Mouse (Mus musculus) stomach, embryonic 16.5 days (tissue): ENCODE data around the gene E030030I06Rik. TPM values are rescaled to one million over a fixed set of nuclear protein-coding genes. Genes with fewer than 3 reads are reported as not detected.
"Not testable (repeated sequence)": the region's sequence is repeated elsewhere in the genome, so short reads cannot be mapped to it uniquely, and the experiment has no call there.

ENCODE experiments used
- ATAC-seq: fragments of 200-750 bp; cut with Nextera tagmentation; 2 replicates; pipeline ENCODE4 v1.8.0; 2017; ENCODE audit warnings: moderate number of reproducible peaks, moderate TSS enrichment; ENCODE audit not compliant: insufficient read depth, low FRiP score
- H3K27ac ChIP-seq: fragments of 300-500 bp; sonication (generic); 2 replicates; pipeline ENCODE4 v1.5.1; 2014; ENCODE audit warnings: low read length
- H3K27me3 ChIP-seq: fragments of 300-500 bp; sonication (generic); 2 replicates; pipeline ENCODE4 v1.6.1; 2014; ENCODE audit warnings: low read length, control low read depth, mixed read lengths; ENCODE audit not compliant: control insufficient read depth, insufficient read depth
- H3K36me3 ChIP-seq: fragments of 300-500 bp; sonication (generic); 2 replicates; pipeline ENCODE4 v1.6.1; 2014; ENCODE audit warnings: low read length; ENCODE audit not compliant: control insufficient read depth, insufficient read depth
- H3K4me1 ChIP-seq: fragments of 300-500 bp; sonication (generic); 2 replicates; pipeline ENCODE4 v1.6.1; 2014; ENCODE audit warnings: low read length, control low read depth, mixed read lengths; ENCODE audit not compliant: control insufficient read depth, insufficient read depth
- H3K4me2 ChIP-seq: fragments of 300-500 bp; sonication (generic); 2 replicates; pipeline ENCODE4 v1.6.1; 2014; ENCODE audit warnings: low read depth, low read length, mixed read lengths
- H3K4me3 ChIP-seq: fragments of 300-500 bp; sonication (generic); replicated peaks from 2 replicates; pipeline ENCODE4 v1.5.1; 2014; ENCODE audit warnings: mild to moderate bottlenecking, low read length
- H3K9ac ChIP-seq: fragments of 300-500 bp; sonication (generic); 2 replicates; pipeline ENCODE4 v1.6.1; 2014; ENCODE audit warnings: low read length
- H3K9me3 ChIP-seq: fragments of 300-500 bp; sonication (generic); replicated peaks from 2 replicates; pipeline ENCODE4 v1.6.1; 2016; ENCODE audit warnings: low read length, control low read depth; ENCODE audit not compliant: control insufficient read depth
- WGBS: fragments of 180-500 bp; shearing (Covaris S2); extraction: QIAGEN DNeasy Blood & Tissue Kit; methylation state at CpG from one replicate; pipeline ENCODE4 v1.1.7; 2014; 5-methylcytosine and 5-hydroxymethylcytosine counted together
- polyA plus RNA-seq: library from polyadenylated mRNA; unstranded; fragments of >200 nt; fragmentation: Nextera tagmentation; extraction: Ambion mirVana; gene quantifications from 2 replicates; pipeline ENCODE4 v1.2.1, GENCODE M21; 2015

E030030I06Rik gene
- 18.7 and 18.9 TPM in 2 replicates for polyA plus RNA-seq

DNA sequence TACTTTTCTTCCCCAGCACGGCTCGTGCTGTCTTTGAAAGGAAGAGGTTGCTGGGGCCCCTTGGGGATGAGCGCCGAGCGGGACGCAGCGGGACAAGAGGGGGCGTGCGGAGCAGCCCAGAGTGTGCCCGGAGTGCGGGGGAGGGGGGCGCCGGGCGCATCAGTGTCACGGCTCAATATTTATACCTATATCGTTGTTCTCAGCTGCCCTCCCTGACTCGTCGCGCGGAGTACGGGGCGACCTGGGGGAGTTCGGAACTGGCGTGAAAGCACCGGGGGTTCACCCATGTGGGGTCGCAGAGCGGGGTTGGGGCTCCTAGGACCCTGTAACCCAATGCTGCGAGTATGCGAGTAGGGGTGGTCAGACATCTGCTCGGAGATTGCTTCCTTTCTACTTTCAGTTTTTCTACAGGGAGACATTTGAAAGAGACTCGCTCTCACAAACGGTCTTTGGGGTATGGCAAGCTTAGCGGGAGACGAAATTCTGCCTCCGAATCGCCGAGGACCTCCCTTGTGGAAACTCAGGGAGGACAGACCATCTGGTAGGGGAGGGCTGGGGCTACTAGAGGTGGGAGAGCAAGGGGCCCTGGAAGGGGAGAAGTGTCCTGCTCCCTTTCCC, at the start of gene E030030I06Rik:
Gene E030030I06Rik (minus strand): TSS at position 198 of the 618 bp plus-strand sequence.
- Histone ChIP-seq H3K4me3 (peak within 1 kb of the TSS; percentile 73), H3K9me3 (no peaks in the 10 kb centered on the region), H3K4me1 (peaks cover 16% of the 10 kb centered on the region), H3K27me3 (peaks cover 7% of the 10 kb centered on the region; the same call in 1 of the 2 replicates), H3K9ac (peak within 1 kb of the TSS; percentile 87), H3K4me2 (peak within 1 kb of the TSS; percentile 93), H3K27ac (peak within 1 kb of the TSS; percentile 75; the same call in 1 of the 2 replicates), H3K36me3 (no peaks in the 10 kb centered on the region)
- WGBS: under 1% methylated on average over 37 of the region's 37 CpGs
- peak; percentile 37 for ATAC-seq

DNA sequence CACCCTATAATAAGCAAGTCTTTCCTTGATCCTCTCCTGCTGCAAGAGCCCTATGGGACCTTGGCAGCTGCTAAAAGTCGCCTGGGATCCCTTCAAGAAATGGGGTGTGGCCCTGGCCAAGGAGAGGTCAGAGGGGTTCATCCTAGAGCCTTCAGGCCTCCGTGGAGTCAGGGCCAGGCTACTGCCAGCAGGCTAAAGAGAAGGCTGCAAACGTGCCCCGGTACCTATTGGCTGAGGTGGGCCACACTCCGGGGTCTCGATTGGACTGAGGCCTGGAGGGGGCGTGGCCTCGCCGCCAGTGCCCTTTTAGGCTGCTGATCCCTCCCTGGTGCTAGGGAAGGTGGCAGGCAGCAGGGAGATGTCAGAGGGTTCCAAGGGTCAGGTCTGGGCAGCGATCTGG, 42.0 kb upstream of the E030030I06Rik start:
- not testable (repeated sequence) for H3K27me3 ChIP-seq, H3K36me3 ChIP-seq, H3K9ac ChIP-seq, H3K9me3 ChIP-seq, H3K27ac ChIP-seq, H3K4me3 ChIP-seq, H3K4me1 ChIP-seq, H3K4me2 ChIP-seq
- peak; percentile 25; the same call in 1 of the 2 replicates for ATAC-seq
- WGBS: 6% methylated on average over 6 of the region's 10 CpGs

DNA sequence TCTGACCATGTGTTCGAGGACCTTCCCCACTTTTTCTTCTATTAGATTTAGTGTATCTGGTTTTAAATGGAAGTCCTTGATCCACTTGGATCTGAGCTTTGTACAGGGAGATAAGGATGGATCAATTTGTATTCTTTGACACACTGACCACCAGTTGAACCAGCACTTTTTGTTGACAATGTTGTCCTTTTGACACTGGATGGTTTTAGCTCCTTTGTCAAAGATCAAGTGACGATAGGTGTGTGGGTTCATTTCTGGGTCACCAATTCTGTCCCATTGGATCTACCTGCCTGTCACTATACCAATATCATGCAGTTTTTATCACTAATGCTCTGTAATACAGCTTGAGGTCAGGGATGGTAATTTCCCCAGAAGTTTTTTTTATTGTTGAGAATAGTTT, 27.4 kb upstream of the E030030I06Rik start:
- not testable (repeated sequence) for H3K4me2 ChIP-seq, H3K4me3 ChIP-seq, H3K27me3 ChIP-seq, H3K9ac ChIP-seq, ATAC-seq, H3K36me3 ChIP-seq, H3K27ac ChIP-seq, H3K4me1 ChIP-seq, H3K9me3 ChIP-seq
- 69% methylated on average over 2 of the region's 2 CpGs for WGBS

DNA sequence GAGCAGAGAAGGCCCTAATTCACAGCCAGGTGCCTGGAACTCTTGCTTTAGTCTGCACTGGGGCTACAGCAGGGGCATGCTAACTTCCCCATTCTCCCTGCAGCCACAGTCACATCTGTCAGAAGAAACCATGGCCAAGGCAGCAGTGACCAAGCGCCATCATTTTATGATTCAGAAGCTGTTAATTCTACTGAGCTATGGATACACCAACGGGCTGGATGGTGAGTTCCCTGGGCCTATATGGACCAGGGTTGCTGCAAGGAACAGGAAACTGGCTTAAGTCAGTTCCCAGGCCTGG, 25.1 kb upstream of the E030030I06Rik start:
- H3K27me3 ChIP-seq, H3K27ac ChIP-seq, H3K4me2 ChIP-seq, ATAC-seq, H3K9me3 ChIP-seq, H3K9ac ChIP-seq, H3K4me1 ChIP-seq, H3K4me3 ChIP-seq, H3K36me3 ChIP-seq: not testable (repeated sequence)
- WGBS: 81% methylated on average over 2 of the region's 2 CpGs

DNA sequence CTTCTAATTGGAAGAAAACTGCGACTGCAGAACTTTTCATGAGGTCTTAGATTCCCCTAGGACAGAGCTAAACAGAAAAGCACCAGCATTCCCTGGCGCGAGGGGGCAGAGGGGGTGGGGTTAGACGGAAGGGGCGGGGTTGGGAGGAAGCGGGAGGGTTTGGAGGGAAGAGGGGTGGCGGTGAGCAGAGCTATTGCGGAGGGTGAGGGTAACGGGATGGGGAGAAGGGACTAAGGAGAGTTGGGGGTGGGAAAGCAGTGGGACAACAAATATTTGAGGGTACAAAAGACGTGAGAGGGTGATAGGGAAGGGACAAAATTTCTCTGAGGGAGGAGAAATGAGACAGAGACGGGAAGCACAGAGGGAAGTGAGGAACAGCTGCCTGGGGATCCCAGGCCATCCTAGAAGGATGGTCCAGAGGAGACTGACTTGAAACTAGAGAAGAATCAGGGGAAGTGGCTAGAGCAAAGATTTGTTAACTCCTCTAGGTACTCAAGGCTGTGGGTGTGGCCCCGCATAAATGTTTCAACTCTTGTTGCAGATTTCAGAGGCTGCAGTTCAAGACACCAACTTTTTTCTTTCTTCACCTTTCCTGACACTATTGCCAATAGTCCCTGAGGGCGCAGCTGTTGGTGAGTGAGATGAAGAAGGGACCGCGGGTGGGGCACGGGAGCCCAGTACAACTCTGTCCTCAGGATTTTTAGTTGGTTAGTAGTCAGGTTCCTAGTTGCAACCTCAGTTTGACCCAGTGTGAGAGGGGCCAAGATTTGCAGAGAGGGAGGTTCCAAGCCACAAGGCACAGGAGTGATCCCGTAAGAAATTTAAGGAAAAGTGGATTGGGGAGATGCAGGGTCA, 24.5 kb upstream of the E030030I06Rik start:
- not testable (repeated sequence) for H3K9ac ChIP-seq, H3K9me3 ChIP-seq, H3K4me1 ChIP-seq, H3K27ac ChIP-seq, H3K27me3 ChIP-seq, H3K36me3 ChIP-seq
- peak overlapping the region; percentile 41; the same call in 1 of the 2 replicates for H3K4me2 ChIP-seq
- peak; percentile 82 for ATAC-seq
- H3K4me3 ChIP-seq: peak overlapping the region; percentile 16; the same call in 1 of the 2 replicates
- 19% methylated on average over 11 of the region's 17 CpGs for WGBS

DNA sequence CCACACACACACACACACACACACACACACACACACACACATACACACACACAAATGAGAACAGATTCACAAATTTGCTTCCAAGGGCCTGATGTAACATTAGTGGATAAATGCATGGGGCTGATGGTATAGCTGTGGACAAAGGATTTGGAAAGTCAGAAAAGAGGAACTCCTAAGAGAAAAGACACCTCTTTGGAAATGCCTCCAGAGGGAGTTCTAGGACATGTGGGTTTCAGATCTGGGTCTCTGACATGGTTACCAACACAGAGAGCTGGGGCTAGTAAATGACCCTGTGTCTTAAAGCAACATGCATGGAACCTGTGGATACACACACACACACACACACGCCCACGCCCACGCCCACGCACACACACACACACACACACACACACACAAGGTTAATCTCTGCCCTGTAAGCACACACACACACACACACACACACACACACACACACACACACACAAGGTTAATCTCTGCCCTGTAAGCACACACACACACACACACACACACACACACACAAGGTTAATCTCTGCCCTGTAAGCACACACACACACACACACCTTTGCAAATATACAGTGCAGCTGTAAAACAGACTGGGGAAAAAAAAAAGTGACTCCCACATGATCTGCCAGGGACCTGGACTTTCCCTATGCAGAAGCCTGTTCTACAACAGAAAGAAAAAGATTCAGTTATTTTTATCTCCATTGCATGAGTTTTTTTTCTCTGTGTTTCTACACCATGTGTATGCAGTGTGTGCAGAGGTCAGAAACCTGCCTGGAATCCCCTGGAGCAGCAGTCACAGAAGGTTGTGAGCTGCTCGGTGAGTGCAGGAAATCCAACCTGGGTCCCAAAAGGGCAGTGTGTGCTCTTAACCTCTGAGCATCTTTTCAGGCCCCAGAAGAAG, 23.6 kb upstream of the E030030I06Rik start:
- not testable (repeated sequence) for H3K9me3 ChIP-seq, H3K4me1 ChIP-seq, H3K27me3 ChIP-seq, H3K36me3 ChIP-seq, H3K27ac ChIP-seq, H3K9ac ChIP-seq
- peak overlapping the region; percentile 41; the same call in 1 of the 2 replicates for H3K4me2 ChIP-seq
- WGBS: 37% methylated on average over 4 of the region's 5 CpGs
- peak; percentile 21; the same call in 1 of the 2 replicates for ATAC-seq
- H3K4me3 ChIP-seq: peak overlapping the region; percentile 16; the same call in 1 of the 2 replicates

DNA sequence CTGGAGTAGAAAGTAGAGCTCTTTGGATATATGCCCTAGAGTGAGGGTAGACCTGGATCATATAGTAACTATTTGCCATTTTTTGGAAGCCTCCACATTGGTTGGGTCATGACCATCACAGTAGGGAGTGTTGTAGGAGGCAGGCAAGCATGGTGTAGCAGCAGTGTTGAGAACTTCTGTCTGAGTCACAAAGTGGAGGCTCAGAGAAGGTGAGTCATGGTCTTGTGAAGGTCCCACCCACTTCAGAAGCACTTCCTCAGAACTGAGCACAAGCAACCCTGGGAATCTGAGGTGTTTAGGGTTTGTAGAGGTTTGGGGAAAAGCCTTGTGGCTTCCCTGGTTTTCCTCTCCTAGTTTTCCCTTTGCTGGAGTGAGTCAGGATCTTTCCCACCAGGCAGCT, 20.0 kb upstream of the E030030I06Rik start:
- H3K27me3 ChIP-seq, H3K4me2 ChIP-seq, H3K9me3 ChIP-seq, H3K36me3 ChIP-seq, H3K9ac ChIP-seq, ATAC-seq, H3K27ac ChIP-seq, H3K4me3 ChIP-seq, H3K4me1 ChIP-seq: not testable (repeated sequence)

DNA sequence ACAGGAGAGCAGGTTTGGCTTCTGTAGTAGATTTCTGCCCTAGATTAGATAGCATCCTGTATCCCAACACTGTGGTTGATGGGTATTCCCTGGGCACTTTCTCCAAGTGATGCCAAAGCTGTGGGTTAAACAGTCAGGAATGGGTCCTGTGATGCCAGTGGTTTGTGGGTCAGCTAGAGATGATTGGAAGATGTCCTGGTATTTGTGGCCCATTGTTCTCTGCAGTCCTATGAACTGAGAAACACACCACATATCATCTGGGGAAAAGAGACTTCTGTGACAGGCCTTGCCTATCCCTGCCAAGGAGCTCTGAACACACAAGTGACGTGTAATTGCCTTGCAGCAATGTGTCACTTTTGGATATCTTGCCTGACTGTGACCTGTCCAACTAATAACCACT, 18.0 kb upstream of the E030030I06Rik start:
- not testable (repeated sequence) for H3K27me3 ChIP-seq, H3K27ac ChIP-seq, H3K4me1 ChIP-seq, H3K9ac ChIP-seq, H3K4me3 ChIP-seq, H3K9me3 ChIP-seq, H3K4me2 ChIP-seq, H3K36me3 ChIP-seq, ATAC-seq
- WGBS: 81% methylated on average over 1 of the region's 1 CpGs

DNA sequence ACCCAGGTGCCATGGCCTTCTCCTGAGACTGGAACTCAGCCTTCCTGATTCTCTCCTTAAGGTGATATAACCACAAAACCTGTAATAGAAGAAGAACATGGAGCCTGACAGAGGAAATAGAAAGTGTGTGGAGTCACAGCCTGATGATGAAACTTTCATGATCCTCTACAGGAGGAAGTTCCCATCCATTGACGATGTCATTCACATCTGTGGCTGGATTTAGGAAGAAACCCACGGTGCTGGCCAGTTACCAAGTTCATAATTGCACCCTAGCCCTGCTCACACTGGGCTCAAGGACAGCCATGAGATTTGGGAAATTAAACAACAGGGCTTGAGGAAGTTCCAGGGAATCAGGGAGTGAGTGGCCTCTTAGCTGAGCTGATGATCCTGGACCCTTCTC, 17.0 kb upstream of the E030030I06Rik start:
- 62% methylated on average over 2 of the region's 2 CpGs for WGBS
- H3K36me3 ChIP-seq, H3K9ac ChIP-seq, H3K4me3 ChIP-seq, H3K9me3 ChIP-seq, H3K4me2 ChIP-seq, H3K4me1 ChIP-seq, ATAC-seq, H3K27me3 ChIP-seq, H3K27ac ChIP-seq: not testable (repeated sequence)
